Mouse (Mus musculus): ENCODE data around the gene Car2.

Car2 gene

DNA sequence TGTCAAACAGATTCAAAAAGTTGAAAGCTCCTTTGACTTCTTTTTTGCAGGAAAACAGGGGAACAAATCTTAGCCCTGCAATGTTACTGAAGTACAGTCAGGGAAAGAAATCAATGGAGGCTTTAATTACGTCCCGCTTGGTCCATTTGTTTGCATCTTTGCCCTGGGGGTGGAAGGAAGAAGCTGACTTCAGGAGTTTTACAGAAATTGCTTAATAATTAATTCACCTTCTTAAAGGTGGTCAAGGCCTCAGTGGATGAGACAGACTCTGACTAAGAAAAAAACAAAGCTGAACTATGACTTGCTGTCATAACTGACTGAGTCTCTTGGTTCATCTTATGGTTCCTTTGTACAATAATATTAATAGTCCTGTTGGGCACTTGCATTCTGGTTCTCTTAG, 59.6 kb downstream of the Car2 start:
- DNase-seq (ENCODE audit: low spot score in 2 of 2): no peak

GRCm38 (mm10) chr3:14948067-14948800, 62.2 kb downstream of the Car2 start:
- DNase-seq (ENCODE audit: low spot score in 2 of 2): peak in 1 of 2 experiments; percentile 30

DNA sequence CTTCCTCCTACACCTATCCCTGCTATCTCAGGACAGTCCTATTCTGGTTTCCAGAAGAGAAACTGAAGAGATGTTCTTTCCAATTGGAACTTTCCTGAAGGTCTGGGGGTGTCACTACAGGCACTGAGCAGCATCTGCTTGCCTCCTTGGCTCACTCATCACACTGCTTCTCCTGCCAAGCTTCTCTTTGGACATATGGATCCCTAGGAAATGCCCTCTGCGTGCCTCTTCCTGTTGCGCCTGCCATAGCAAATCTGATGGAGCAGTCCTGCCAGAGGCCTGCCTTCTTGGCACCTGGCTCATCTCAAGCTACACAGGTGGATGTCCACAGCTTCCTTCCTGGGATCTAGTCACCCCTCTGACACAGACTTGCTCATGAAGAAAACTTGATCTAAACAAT, 64.0 kb downstream of the Car2 start:
- peak in 1 of 2 experiments; percentile 8 for DNase-seq (ENCODE audit: low spot score in 2 of 2)
